Mouse (Mus musculus) frontal cortex, adult (tissue): ENCODE data around the gene Cln3.

ENCODE experiments used
- ATAC-seq: cut with Nextera tagmentation; 2 replicates; pipeline ENCODE4 v1.9.2; 2017; ENCODE audit warnings: mild to moderate bottlenecking, moderate library complexity, mixed read lengths; ENCODE audit not compliant: low TSS enrichment

Cln3 gene

DNA sequence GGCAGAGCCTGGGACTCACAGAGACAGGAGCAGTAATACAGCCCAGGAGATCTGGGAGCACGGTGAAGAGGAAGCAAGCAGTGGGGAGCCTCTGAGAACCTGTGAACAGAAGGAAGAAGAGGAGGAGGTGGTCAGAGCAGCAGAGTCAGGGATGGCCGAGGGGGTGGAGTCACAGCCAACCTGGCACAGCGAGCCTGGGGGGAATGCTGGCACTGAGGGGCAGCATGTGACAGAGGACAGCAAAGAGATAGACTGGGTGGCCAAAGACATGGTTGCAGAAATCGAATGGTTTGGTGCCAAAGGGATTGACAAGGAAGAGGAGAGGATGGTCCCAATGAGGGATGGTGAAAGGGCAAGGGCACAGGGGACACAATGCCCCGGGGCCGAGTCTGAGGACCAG, at the start of gene Cln3:
Gene Cln3, minus strand, starts transcription at position 101 of the 400 bp plus-strand sequence.
- ATAC-seq: no peak

DNA sequence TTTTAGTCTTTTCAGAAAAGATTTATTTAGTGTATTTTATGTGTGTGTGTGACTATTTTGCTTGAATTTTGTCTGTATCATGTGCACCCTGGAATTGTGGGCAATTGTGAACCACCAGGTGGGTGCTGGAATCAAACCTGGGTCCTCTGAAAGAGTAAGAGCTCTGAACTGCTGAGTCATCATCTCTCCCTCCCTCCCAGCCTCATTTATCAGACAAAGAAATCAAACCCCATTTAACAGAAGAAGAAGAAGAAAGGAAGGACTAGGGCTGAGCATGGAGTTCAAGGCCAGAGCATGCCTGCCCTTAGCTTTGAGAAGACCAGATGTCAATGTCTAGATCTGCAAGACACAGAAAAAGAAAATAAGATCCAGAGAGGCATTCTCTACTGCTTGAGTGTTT, 49.8 kb upstream of the Cln3 start:
- ATAC-seq: no peak

DNA sequence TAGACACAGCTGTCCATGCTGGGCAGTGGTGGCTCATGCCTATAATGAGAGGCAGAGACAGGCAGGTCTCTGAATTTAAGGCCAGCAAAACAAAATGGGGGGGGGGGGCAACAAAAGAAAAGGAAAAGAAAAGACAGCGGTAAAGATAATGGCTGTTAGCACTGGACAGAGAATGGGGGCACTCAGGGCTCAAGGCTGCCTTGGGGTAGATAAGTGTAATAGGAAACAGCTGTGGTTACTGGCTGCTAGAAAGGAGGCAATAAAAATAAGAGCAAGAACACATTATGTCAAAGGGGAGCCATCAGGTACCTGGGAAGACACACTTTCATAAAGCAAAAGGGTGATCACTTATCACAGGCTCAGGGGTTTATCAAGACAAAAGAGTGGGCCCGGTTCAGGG, 46.9 kb upstream of the Cln3 start:
- ATAC-seq: no peak

DNA sequence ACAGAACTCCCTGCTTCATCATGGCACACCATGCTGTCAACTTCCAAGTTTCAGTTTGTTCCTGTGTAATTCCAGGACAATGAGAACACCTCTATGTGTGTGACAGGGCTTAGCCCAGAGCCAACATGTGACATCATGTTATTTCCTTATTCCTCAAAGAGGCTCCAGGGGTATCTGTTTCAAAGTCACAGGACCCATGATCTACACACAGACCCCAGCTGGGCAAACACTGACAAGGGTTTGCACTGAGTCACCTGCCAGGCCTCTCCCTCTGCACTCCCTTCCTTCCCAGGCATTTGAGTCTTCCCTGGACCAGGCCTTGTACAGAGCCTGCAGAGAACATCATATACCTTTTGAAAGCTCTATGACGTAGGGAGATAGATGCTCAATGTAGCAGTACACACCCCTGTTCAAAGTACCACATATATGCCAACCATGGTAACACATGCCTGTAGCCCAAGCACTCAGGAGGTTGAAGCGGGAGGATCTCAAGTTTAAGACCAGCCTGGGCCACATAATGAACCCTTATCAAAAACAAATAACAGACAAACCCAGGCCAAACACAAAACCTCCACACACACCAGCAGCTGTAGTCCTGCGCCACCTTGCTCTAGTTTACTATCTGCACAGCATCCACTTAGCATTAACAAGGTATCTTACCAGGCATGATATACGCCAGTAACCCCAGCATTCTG, 45.4 kb upstream of the Cln3 start, which contains the start of gene Nupr1:
Gene Nupr1, minus strand, starts transcription at position 38 of the 695 bp plus-strand sequence.
- ATAC-seq: no peak

DNA sequence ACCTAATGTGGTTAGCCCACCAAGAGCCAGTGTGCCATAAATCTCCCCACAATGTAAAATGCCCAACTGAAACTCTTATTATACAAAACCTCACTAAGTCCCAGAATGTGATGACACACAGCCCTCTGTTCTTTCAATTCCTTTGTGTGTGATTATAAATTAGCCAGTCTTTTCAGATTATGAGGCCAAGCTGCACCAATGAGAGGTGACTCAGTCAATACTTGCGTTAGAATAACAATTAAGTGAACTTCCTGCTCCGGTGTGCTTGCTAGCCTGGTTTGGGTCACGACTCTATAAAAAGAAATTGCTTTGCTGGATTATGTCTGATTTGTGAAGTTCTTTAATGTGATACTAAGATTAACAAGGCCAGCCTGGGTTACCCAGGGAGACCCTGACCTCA, 44.3 kb upstream of the Cln3 start:
- no peak for ATAC-seq

DNA sequence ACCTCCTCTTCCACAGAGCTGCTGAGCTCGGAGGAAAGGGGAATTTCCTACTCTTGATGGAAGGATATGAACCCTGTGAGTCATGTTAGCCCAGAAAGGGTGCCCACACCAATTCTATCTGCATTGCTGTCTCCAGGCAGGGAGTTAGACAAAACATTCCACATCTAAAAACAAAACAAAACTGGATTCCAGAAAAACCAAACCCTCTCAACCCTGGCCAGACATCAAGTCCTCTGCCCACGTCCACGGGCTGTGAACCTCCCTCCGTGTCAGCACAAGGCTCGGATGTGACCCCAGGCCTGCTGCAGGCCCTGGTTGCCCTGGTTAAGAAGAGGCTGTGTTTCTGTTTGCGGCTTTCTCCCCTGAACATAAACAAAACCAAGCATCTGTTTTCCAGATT, 42.5 kb upstream of the Cln3 start:
- ATAC-seq: no peak

DNA sequence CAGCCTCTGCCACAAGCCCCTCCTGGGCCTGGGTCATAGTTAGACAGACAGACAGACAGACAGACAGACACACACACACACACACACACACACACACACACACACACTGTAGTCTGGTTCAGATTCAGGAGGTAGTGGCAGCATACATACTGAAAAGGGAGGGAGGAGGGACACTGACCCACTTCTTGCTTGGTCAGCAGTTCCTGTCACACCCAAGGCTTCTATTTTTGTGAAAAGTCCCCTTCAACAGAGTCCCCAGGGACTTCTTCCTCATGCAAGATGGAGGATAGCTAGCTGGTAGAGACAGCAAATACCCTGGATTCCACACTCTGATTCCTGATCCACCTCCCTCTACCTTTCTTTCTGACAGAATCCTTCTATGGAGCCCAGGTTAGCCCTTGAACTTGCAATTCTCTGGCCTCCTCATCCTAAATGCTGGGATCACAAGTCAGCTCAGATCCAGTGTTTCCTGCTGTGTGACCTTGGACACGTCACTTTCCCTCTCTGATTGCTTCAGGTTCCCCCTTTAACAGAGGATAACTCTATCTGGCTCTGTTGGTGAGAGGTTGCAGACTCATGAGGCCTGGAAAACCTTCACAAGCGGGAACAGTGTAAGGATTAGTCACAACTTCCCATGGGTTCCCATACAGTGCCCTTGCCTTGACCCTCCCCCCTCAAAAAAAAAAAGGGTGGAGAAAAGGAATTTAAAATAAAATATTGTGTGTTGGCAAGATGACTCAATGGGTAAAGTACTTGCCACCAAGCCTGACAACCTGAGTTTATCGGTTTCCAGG, 40.4 kb upstream of the Cln3 start:
- ATAC-seq: no peak

DNA sequence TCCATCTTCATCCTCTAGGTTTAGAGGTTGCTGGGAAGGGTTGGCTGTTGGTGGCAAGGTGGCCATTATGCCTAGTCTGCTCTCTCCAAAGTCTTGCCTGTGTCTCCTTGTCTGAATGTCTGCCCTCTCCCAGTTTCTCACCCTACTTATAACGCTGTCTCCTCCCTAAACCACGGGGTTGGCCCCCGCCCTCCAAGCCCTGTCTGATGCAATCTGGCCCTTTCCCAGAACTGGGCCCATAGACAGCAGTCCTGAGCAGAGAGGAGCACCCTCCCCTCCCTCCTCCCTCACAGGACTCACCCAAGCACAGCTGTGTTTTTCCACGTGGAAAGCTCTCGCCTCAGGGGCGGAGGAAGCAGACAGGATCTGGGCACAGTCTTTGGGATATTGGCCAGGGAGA, 39.8 kb upstream of the Cln3 start:
- ATAC-seq: peak; percentile 83

DNA sequence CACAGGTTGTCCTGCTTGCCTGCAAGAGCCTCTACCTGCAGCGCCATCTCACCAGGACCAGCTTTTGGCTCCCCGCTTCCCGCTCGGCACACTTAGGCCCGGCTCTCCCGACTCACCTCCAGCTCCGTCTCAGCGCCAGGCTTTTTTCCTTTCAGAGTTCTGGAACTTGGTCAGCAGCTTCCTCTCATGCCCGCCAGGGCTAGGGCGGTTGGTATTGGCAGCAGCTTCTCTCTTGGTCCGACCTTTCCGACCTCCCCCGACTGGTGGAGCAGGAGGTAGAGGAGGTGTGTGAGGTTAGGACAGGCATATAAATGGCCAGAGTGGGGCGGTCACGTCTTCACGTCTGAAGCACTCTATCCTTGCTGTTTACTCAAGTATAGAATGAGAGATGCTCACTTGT, 39.2 kb upstream of the Cln3 start:
- no peak for ATAC-seq

DNA sequence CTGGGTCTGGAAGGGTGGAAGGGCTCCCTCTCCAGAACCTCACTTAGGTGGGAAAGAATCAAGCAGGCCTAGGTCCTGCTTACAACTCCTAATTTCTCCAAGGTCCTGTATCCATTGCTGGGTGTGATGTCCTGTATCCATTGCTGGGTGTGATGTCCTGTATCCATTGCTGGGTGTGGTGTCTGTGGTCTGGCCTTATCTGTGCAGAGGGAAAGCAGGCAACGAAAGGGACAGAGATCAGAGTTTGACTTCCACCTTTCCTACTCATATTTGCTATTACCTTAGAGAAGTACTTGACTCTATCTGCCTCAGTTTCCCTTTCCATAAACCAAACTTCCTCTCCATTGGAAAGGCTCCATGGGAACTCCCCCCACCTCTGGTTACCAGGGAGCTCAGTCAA, 37.8 kb upstream of the Cln3 start:
- ATAC-seq: no peak

DNA sequence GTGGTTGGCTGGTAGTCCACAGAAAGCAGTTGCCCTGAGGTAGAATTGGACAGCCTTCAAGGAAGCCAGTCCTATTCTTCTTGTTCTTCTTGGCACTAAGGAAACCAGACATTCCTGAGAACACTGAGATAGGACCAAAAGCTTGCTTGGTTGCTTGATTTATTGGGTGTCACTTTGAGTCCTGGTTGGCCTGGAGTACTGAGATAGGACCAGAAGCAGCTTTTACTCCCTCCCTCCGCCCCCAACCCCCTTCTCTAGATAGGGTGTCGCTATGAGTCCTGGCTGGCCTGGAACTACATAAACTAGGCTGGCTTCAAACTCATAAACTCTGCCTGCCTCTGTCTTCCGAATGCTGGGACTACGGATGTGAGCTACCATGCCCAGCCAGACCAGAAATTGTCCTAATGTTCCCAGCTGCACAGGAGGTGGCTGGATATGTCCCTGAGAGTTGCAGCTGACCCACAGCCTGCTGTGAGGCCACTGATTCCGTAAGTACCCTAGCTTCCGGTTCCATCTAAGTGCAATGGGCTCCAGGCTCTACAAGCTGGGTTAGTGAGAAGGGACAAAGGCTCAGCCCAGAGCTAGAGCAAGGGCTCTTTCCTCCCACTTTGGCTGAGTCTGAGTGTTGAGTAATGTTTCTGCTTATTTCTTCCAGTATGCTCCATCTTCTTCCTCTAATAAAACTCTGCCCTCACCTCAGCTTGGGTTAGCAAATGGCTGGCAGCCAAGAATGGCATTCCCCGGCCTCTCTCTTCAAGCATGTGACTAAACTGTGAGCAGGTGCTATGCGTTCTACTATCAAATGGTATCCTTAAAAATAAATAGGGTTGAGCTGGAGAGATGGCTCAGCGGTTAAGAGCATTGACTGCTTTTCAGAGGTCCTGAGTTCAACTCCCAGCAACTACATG, 36.1 kb upstream of the Cln3 start:
- no peak for ATAC-seq

DNA sequence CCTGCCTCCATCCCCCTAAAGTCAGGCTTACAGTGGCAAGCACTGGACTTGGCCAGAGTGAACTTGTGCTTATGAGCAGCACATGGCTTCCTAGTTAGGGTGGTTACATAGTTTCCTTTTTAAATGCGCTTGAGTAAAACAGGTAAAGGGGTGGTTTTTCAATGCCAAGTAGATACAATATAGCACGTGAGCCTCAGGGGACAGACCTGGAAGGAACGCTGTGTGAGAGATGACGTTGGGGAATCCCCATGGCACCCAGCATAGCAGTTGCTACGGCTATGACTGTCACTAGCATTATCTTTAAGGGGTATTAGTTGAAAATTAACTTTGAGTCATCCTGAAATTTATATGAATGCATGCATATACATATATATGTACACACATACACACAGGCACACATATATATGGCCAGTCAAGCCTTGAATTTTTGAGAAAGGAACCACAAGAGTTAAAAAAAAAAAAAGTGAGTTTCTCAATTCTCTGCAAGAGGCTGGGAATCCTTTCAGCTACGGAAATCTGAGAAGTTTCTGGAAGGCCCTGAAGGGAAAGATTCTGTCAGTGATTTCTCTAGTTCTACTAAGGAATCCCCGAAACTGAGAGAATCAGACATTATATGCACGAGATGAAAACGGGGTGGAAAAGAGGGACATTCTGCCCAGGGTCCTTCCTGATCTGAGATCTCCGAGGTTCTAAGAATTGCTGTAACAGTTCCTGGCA, 34.1 kb upstream of the Cln3 start:
- no peak for ATAC-seq

DNA sequence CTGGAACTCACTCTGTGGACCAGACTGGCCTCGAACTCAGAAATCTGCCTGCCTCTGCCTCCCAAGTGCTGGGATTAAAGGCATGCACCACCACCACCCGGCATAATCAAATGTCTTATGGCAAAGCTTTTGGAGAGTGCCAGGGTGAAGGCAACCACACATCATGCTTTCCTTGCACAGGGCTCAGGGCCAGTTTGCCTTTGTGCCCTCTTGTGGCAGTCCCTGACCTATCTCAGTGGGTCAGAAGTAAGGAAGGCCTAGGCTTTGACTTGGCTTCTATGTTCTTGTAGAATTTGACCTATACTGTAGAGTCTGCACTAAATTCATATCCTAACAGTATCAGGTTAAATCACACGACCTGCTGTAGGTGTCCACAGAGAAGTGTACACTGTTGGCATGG, 31.1 kb upstream of the Cln3 start:
- no peak for ATAC-seq

DNA sequence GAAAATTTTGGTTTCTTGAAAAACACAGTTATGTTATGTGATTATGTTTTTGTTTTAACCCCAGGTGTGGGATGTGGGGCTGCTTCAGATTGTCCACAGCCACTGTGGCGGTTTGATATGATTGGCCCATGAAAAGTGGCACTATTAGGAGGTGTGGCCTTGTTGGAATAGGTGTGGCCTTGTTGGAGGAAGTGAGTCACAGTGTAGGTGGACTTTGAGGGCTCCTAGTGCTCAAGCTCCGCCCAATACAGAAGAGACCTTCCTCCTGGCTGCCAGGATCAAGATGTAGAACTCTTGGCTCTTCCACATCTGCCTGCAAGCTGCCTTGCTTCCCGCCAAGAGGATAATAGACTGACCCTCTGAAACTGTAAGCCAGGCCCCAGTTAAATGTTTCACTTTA, 27.1 kb upstream of the Cln3 start:
- no peak for ATAC-seq

DNA sequence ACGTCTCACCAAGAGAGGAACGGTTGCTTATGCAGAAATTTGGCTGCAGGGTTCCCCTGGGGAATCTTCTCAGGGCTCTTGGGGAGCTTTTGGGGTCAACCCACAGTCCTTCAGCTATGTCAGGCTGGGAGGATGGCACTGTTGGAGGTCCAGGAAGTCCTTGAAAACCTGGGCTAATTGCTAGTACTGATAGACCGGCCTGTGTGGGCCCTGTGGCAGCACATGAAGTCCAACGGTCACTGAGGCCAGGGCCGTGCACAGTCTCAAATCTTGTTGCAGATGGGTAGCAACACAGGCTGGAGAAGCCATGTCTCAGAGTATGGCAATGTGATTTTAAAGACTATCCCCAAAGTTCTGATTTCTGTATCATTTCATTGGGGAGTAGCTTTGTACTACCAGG, 22.2 kb upstream of the Cln3 start:
- ATAC-seq: no peak

DNA sequence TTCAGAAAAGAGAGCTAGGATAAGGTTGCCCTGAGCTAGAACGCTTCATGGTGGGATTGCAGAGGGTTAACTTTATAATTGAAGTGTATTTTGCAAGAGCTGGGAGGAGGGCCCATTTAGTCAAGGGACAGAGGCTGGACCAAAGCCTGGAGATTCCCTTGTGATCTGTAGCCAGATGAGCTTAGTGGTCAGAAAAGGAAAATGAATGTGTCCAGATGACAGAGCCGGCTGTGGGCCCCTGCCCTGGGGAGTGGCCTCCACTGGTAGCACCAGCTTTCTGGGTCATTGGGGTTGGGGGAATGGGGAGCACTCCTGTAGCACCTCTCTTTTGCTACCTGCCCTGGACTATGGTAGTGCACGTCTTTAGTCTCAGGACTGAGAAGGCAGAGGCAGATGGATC, 21.4 kb upstream of the Cln3 start:
- no peak; the same call in 1 of the 2 replicates for ATAC-seq

DNA sequence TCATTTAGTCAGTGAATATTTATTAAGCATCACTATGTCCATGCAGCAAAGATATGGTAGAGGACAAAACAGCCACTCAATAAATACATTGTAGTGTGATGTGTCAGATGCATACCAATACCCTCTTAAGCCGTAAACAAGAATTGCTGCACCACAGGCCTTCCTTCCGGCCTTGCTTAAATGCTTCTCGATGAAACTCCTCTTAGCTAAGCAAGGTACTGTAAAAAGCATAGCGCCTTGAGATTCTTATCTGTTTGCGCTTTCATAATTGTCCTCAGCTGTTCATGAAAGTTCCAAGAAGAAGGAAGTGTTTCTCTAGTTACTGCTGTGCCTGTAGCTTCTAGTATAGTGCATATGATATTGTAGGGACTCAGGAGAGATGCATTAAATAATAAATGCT, 21.0 kb upstream of the Cln3 start:
- no peak for ATAC-seq

DNA sequence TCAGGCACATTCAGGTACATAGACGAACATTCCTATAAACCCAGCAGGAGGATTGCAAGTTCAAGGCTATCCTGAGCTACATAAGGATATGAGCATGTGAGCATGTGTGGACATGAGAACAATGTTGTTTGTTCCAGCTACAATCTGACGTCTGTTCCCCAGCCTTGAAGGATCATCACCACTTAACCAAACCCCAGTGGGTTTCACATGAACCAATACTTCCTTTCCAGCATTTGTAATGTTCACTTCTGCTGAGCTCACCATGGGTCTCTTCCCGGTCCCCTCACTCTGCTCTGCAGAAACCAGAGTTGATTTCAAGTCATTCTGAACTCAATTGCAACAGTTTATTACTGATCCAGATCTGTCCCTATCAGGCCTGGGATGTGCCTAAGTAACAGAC, 17.0 kb upstream of the Cln3 start:
- ATAC-seq: no peak

DNA sequence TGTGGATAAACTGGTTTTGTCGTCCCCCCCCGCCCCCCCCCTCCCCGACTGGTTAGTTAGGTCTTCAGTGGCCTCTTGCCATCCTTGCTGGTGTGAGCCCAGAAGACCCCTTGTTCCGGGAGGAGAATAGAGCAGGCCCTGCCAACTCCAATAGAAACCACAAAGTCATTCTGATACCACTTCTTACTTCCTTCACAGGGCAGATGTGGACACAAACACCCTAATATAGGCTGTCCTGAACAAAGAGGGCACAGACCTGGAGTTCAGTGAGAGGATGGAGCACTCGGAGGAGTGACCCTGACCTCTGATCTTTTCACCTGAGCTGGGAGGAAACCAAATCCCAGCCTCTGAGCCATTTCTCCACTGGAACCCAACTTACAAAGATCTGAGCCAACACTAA, 16.3 kb upstream of the Cln3 start:
- ATAC-seq: no peak

DNA sequence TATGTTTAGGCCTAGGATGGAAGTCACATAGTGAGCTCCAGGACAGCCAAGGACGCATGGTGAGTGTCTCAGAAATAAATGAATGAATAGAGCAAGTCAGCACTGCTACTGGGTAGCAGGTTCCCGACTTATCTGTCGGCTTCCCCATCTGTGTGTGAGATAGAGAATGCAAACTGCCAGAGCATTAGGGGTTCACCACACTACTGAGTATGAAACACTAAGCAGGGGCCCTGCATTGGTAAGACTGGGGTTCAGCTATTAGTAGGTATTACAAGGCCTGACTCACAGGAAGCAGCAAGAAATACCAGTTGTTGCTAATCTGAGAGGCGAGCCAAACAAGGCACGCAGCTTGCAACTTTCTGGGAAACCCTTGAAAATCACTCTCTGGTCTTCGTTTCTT, 13.3 kb upstream of the Cln3 start:
- ATAC-seq: no peak

DNA sequence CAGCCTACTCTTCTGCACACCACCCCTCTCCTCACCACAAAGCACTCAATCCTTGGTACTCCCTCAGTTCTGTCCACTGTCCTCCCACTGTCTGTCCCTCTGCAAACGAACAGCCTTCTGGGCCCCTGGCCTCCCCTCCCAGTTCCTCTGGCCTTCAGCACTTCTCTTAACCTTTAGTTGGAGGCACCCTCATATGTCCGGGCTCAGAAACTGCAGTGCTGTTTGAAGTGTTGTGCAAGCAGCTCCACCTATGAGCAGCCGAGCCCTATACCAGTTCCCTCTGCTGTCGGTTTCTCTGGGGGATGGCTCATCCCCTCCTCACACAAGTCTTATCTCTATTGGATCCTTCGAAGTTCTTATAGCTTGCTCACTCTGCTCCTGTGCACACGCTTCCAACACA, 10.8 kb upstream of the Cln3 start:
- ATAC-seq: no peak

DNA sequence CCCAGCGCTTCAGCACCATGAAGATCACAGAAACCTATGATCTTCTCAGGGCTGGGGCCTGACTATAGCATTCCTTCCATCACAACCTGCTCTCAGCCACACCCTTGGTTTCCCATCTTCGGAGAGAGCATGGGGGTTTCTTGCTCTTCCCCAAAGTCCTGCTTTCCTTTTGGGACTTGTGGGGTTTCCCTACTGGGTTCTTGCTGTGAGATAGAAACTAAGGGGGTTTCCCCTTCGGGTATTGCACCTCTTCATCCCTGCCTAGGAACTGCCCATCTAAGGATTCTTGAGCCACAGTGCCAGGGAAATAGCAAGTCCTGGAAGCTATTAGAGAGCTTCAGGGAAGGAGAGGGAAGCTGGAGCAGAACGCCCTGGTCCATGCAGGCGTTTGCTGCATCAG, 10.3 kb upstream of the Cln3 start:
- no peak for ATAC-seq
